Mouse (Mus musculus): ENCODE data around the gene Lipm.

Lipm gene

DNA sequence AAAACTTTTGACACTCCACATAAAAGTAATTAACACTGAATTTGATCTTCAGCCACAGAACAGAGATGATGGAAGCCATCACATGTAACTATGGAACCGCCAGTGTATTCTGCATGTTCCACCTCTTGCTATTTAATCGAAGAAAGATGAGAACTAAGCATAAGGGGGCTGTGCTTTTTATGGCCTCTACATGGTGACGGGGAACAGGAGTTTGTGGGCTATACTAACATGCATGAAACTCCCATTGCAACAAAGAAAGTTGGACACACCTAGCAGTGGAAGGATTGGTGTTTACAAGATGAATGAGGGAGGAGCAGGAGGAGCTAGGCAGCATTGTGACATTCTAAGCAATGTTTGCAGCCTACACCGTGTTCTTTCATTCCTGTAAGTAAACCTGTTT lies at the start of gene Lipm:
Lipm (plus strand) TSS at position 301 of the 400 bp plus-strand sequence.
- no peak for DNase-seq

- DNase-seq: no peak
Measured at GRCm38 (mm10) chr19:34051502-34051901, 49.2 kb upstream of the Lipm start.

GRCm38 (mm10) chr19:34063547-34063946 lies 37.2 kb upstream of the Lipm start:
- DNase-seq: no peak

GRCm38 (mm10) chr19:34064059-34064458 lies 36.7 kb upstream of the Lipm start:
- DNase-seq: no peak

DNA sequence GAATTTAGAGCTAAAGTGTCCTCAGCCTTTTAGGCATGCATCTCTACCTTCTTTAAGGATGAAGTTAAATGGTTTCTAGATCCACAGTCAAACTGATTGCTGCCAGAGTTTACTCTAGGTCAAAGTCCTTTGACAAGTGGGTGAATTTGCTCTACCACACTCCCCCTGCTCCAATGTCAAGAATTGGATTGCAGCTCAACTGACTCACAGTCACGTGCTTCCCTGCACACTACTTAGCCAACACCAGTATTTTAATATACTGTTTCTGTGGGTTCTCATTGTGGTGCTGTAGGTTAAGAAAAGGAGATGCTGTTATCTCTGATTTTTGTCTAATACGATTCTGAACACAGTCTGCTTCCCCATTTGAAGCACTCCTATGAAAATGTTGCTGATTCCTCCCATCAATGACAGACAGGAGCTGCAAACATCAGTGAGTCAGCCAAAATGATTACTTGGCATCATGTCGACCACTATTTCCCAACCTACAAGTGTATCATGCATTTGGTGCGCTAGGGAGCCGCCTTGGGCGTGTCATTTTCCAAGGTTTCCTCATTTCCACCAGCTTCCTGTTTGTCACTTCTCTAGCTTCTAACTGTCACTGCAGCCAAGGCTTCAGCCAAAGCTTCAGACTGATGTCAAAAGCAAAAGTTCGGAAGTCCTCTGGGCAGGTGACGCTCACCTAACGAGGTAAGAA lies 33.8 kb upstream of the Lipm start, which contains the start of gene Lipn:
Lipn (plus strand) TSS at position 580 of the 694 bp plus-strand sequence.
- no peak for DNase-seq

GRCm38 (mm10) chr19:34074239-34074638 lies 26.5 kb upstream of the Lipm start:
- no peak for DNase-seq

DNA sequence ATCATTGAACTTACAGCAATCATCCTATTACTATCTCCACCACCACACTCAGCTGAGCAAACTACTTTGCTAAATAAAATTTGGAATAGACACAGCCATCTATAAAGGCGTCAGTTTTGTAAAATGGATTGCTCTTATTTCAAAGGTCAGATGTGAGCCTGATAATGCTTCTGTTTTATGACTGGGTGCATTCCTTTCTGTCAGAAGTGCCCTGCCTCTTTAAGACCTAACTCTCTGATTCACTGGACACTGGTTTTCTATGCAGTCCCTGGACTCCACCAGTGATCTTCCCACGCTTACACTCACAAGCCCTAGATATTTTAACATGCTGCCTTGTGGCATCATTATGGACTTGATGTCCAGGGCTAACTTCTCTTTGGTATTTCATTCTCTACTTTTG lies 22.6 kb upstream of the Lipm start:
- DNase-seq: no peak

GRCm38 (mm10) chr19:34089011-34089680 lies 11.6 kb upstream of the Lipm start:
- no peak for DNase-seq

GRCm38 (mm10) chr19:34095381-34095780 lies 5.4 kb upstream of the Lipm start:
- no peak for DNase-seq

- no peak for DNase-seq
Measured at GRCm38 (mm10) chr19:34096228-34096627, 4.5 kb upstream of the Lipm start.

GRCm38 (mm10) chr19:34101888-34102287 lies 1.2 kb downstream of the Lipm start:
- no peak for DNase-seq

DNA sequence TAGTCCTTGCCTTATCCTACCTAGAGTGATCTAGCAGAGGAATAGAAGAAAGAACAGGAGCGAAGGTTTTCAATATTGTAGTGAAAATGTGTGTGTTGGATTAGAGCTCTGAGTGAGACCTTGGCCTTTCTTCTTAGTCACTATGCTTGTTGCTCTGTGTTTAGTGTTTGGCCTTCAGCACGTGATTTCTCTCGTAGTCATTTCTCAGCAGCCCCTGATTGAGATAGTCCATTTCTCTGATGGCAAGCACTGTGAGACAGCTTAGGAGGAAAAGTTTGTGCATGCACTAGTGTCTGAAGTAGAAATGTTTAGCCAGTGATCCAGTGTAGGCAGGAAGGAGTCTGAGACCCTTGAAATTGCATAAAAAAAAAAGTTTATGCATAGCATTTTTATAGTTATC lies 4.1 kb downstream of the Lipm start:
- no peak for DNase-seq

DNA sequence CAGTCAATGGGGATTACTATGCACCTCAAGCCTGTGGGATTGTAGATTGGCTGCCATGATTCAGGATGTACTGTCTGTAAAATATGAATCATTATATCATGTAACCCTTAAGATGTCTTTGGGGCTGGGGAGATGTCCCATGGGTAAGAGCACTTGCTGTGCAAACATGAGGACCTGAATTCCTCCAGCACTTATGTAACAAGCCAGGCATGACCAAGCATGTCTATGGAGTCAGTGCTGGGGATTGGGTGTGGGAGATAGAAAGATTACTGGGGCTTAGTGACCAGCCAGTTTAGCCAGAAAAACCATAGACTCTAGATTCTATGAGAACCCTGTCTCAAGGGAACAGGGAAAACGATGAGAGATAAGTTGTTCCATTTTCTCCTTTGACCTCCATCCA lies 18.4 kb downstream of the Lipm start:
- DNase-seq: no peak

DNA sequence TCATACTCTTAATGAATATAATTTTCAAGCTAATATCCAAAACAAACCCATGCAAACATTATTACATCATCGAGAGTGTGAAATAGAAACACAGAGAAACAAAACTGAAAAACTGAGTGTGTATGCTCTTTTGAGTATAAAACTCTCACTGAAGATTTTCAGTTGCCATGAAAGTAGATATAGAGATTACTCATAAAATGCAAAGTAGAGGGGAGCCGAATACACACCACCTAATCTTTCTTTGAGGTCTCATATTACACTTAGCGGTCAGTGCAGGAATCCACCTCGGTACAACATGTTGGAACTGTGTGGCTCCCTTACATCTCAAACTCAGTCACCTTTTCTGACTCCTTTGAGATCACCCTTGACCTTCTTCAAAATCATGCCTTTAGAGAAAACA lies 18.9 kb downstream of the Lipm start:
- no peak for DNase-seq

DNA sequence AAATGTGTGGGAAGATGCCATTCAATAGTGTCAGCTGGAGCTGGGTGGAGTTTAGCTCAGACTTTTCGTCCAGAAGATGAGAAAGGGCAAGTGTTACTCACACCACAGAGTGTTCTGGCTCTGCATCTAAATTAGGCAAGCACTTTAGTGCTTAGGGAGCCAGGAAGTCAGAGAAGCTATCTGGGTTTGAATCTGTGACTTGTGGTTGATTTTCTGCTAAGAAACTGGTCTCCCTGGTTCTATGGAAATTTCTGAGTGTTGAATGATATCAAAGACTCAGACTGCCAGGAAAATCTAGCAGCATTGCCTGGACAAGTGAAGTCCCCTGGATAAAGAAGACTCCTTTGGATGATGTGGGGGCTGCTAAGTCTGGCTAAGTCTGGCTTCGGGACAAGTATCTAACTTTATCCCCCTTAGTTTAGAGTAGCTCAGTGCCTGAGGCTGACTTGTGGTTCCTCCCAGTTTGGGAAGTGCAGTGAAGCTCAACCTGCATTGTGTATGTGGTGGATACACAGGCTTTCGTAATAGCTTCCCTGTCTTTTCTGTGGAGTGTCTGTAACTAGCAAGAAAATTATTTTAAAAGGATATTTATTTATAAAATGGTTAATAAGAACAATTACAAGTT lies 19.5 kb downstream of the Lipm start:
- DNase-seq: no peak

GRCm38 (mm10) chr19:34138720-34139430 lies 38.1 kb downstream of the Lipm start:
- DNase-seq: no peak

- DNase-seq: no peak
Measured at GRCm38 (mm10) chr19:34139431-34140046, 38.8 kb downstream of the Lipm start.

DNA sequence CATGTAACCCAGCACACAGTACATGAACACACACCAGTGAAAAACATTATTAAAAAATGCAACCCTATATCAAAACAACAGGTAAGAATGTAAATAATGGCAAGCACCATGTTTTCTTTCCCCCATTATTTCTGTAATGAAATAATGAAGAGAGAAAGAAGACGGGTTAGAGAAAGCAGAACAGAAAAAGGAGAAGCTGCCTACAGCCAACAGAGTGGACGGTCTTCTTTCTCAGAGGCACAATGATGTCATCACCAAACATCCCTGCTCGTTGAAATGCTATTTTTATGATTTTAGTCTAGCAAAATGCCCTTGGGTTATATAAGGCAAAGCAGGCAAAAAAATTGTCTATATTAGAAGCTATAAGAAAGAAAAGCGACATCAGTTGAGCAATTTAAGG lies 47.7 kb downstream of the Lipm start:
- DNase-seq: no peak

DNA sequence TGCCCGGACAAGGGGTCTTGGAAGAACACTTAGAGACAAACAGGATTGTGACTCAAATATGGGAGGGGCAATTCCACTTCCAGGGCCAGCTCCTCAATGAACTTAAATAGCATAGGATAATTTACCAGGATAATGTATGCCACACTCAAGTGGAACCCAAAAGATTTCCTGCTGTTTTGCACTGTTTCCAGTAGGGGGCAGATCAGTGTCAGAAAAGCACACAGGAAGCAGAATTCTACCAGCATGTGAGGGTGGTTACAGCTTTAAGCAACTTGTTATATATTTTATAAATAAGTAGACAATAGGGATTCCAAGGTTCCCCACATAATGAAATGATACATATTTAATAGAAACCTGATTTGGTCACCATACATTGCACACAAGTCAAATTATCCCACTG lies 51.2 kb downstream of the Lipm start:
- peak in 1 of 2 experiments; percentile 40 for DNase-seq

DNA sequence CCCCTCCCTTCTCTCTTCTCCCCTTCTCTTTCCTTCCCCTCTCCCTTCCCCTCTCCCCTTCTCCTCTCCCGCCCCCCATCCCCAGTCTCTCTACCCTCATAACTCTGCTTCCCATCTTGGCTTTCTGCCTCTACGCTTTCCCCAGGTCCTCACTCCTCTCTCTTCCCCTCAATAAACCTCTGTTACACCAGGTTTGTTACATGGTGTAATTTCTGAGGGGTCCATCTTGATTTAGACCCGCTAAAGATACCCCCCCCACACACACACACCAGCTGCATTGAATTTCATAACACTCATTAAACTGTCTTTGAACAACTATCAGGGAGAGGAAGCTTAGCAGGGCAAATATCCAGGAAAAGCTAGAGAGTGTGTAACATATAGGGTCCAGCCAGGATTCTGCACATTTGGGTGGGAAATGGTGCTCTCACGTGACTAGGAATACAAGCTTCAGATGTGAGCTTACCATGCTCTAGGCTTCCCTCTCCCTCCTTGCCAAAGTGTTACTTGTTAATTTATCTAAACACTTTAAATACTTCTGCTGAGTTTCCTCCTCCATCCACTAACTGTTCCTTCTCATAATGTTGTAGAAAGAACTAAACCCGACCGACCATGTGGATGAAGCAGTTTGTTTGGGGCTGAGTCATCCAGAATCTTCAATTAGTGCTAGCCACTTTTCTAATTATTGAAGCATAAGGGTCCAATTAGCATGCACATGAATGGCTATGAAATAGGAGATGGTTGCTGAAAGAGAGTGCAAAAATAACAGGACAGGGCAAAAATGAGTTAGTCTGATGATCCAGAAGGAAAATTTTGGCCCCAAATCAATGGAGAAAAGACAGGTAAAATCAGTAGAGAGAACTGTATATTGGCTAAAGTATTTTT lies 52.8 kb downstream of the Lipm start:
- no peak for DNase-seq

DNA sequence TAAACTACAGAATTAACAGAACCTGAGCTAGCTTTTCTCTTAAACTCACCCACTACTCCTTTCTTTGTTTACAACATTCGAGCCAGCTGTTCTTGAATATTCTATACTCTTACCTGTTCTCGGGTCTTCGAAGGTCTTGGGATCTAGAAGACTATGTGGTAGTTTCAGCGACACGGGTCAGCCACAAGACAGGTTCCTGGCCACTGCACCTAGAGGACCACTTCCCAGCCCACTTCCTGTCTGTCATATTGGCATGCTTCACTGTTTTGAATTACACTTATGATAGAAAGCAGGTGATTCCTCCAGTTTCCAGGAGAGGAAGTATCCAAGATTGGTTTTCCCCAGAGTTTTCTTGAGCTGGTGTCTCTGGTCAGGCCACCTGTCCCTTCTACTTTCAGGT lies 62.0 kb downstream of the Lipm start:
- DNase-seq: no peak

DNA sequence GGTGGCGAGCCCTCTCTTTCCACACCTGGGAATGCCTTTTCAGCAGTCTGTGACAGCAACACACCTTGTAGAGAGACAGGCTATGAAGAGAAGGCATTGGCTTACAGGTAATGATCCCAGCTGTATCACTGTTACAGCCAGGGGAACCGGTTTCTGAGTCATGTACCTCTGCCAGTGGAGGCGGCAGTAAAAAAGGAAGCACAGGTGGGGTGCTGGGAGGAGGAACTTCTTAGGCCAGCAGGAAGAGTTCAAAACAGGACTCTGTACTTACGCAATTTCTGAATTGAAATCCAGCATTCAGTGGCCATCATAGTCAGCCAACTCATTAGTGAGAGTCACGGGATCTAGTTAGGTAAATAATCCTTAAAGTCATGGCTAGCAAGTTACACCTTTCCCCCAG lies 65.2 kb downstream of the Lipm start, which contains the start of gene Ankrd22:
Ankrd22 (minus strand) TSS at position 163 of the 400 bp plus-strand sequence.
- DNase-seq: peak; percentile 20 to 25

Measured in lung, postnatal 4 days (tissue).